Mouse (Mus musculus): ENCODE measurements around the gene Tmed5. TPM values are rescaled to one million over a fixed set of nuclear protein-coding genes. Genes with fewer than 3 reads are reported as not detected.
A peak's percentile ranks its signal among the peaks of the same experiment; 100 is the strongest.
"Not testable (repeated sequence)": the region's sequence is repeated elsewhere in the genome, so short reads cannot be mapped to it uniquely, and the experiment has no call there.

The Tmed5 gene
- total and polyA plus RNA-seq, 2 experiments from 2014 or later: 18.7 to 20.8 TPM

DNA sequence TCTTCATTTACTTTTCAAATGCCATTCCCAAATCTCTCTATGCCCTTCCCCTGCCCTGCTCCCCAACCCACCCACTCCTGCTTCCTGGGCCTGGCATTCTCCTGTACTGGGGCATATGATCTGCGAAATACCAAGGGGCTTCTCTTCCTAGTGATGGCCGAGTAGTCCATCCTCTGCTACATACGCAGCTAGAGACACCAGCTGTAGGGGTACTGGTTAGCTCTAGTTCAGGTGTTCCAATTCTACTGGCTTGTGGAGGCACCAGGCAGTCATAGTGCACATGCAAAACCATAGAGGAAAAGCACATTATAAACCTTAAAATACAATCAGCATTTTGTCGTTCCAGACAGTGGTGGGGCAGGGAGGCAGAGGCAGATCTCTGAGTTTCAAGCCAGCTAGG, 14.7 kb downstream of the Tmed5 start:
- WGBS: 92% methylated on average over 4 of the region's 4 CpGs

DNA sequence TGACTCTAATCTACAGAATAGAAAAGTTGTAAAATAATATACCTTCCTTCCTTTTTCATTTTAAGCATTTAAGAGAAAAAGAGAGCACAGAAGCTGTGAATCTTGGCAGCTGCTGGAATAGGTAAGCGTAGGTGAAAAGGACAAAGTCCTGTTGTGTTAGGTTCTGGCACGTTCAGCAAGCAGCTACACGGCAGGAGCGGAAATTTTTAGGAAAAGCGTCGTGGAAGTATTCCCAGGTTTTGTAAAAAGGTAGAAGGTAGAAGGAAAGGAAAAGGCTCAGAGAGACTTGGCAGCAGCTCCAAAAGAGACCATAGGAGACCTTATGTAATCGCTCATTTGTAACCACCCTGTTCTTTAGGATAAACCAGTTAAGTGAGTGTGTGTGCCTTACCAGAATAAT, 23.1 kb downstream of the Tmed5 start:
- H3K4me1 ChIP-seq (ENCODE audit: insufficient read depth): no peaks in the 10 kb centered on the region
- DNase-seq (no peak), ATAC-seq (no peak)
- H3K4me2 ChIP-seq (ENCODE audit: low read depth): no peak overlapping the region
- no peak overlapping the region for H3K4me3 ChIP-seq (ENCODE audit: low read depth, low read length)
- H3K9me3 ChIP-seq (ENCODE audit: low read length): no peaks in the 10 kb centered on the region
- no peak for TF ChIP-seq CTCF (IDR thresholded peaks at IDR 0.05; ENCODE audit: low read depth)
- no peak overlapping the region for H3K27ac ChIP-seq (ENCODE audit: low read depth, low read length)
- 92% methylated on average over 7 of the region's 7 CpGs for WGBS
- H3K36me3 ChIP-seq (ENCODE audit: insufficient read depth): peaks cover 19% of the 10 kb centered on the region
- no peaks in the 10 kb centered on the region for H3K27me3 ChIP-seq (ENCODE audit: insufficient read depth, low read length)
- no peak overlapping the region for H3K9ac ChIP-seq

More for the DNA sequence above, 14.7 kb downstream of the Tmed5 start:
- H3K4me2 ChIP-seq (ENCODE audit: low read depth): no peak overlapping the region
- H3K9me3 ChIP-seq (ENCODE audit: low read length): no peaks in the 10 kb centered on the region
- DNase-seq (no peak), ATAC-seq (no peak)
- H3K9ac ChIP-seq: no peak overlapping the region
- no peak overlapping the region for H3K4me3 ChIP-seq (ENCODE audit: low read depth, low read length)
- no peaks in the 10 kb centered on the region for H3K27me3 ChIP-seq (ENCODE audit: insufficient read depth, low read length)
- no peaks in the 10 kb centered on the region; the same call in 1 of the 2 replicates for H3K36me3 ChIP-seq (ENCODE audit: insufficient read depth)
- H3K27ac ChIP-seq (ENCODE audit: low read depth, low read length): no peak overlapping the region
- TF ChIP-seq CTCF (IDR thresholded peaks at IDR 0.05; ENCODE audit: low read depth): no peak
- no peaks in the 10 kb centered on the region for H3K4me1 ChIP-seq (ENCODE audit: insufficient read depth)

DNA sequence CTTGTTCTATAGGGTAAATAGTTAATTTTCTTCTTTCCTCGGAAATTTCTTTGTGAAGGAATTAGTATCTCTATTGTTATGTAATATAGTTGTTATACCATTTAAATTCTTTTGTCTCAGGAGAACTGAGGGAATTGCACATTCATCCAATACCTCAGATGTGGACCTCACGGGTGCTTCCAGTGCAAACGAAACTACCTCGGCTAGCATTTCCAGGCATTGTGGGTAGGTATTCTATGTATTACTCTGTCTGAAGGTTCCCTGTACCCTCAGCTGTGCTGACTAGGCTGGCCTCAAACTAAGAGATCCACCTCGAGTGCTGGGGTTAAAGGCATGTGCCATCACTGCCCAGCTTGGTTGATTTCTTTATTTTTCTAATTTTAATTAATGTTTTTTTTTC, 28.1 kb downstream of the Tmed5 start:
- no peak for ATAC-seq
- no peak overlapping the region for H3K4me3 ChIP-seq (ENCODE audit: low read depth, low read length)
- no peak overlapping the region for H3K4me2 ChIP-seq (ENCODE audit: low read depth)
- WGBS: 76% methylated on average over 5 of the region's 5 CpGs
- H3K9ac ChIP-seq: no peak overlapping the region
- H3K4me1 ChIP-seq (ENCODE audit: insufficient read depth): no peaks in the 10 kb centered on the region
- no peaks in the 10 kb centered on the region for H3K9me3 ChIP-seq (ENCODE audit: low read length)
- no peaks in the 10 kb centered on the region for H3K27me3 ChIP-seq (ENCODE audit: insufficient read depth, low read length)
- no peak for TF ChIP-seq CTCF (IDR thresholded peaks at IDR 0.05; ENCODE audit: low read depth)
- peaks cover 34% of the 10 kb centered on the region for H3K36me3 ChIP-seq (ENCODE audit: insufficient read depth)
- no peak for DNase-seq
- no peak overlapping the region for H3K27ac ChIP-seq (ENCODE audit: low read depth, low read length)

DNA sequence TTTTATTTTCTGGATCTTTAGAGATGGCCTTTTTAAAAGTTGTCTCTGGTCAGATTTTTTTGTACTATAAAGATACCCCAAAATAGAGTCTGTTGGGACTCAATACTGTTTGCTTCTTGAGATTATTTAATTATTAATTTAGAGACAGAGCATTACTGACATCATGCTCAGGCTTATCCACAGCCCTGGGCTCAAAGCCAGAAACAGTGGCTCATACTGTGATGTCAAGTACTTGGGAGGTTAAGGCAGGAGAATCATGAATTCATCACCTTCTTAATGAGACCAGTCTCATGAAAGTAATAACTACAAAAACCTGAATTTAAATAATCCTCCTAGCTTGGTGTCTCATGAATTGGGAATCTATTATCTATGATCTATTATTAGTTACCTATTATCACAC, 32.2 kb downstream of the Tmed5 start:
- TF ChIP-seq CTCF (IDR thresholded peaks at IDR 0.05; ENCODE audit: low read depth): no peak
- H3K36me3 ChIP-seq (ENCODE audit: insufficient read depth): peaks cover 34% of the 10 kb centered on the region

DNA sequence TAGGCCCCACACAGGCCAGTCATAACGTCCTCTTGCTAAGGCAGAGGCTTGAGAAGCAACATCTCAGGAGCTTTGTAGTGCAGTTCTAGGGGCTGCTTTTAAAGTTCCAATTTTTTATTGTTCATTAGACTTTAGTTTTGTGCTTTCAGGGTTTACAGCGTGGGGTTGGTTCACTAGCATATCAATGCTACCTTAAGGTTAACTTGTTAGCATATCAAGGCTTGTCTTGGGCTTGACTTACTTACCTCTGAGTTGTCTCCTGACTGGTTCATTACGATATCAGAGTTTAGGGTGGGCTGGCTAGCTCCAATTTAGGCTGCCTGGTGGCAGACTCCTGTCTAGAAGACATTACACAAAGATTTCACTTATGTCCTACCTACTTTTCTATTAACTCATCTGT, 34.7 kb downstream of the Tmed5 start:
- no peak overlapping the region for H3K4me3 ChIP-seq (ENCODE audit: low read depth, low read length)
- H3K9me3 ChIP-seq (ENCODE audit: low read length): no peaks in the 10 kb centered on the region
- DNase-seq (no peak), ATAC-seq (no peak)
- peaks cover 38% of the 10 kb centered on the region for H3K36me3 ChIP-seq (ENCODE audit: insufficient read depth)
- H3K27ac ChIP-seq (ENCODE audit: low read depth, low read length): no peak overlapping the region
- no peak for TF ChIP-seq CTCF (IDR thresholded peaks at IDR 0.05; ENCODE audit: low read depth)
- H3K27me3 ChIP-seq (ENCODE audit: insufficient read depth, low read length): no peaks in the 10 kb centered on the region
- H3K4me2 ChIP-seq (ENCODE audit: low read depth): no peak overlapping the region
- no peak overlapping the region for H3K9ac ChIP-seq
- 91% methylated on average over 3 of the region's 3 CpGs for WGBS
- no peaks in the 10 kb centered on the region for H3K4me1 ChIP-seq (ENCODE audit: insufficient read depth)

More for the DNA sequence above, 32.2 kb downstream of the Tmed5 start:
- DNase-seq (no peak), ATAC-seq (no peak)
- H3K9ac ChIP-seq: no peak overlapping the region
- H3K4me3 ChIP-seq (ENCODE audit: low read depth, low read length): no peak overlapping the region
- H3K4me1 ChIP-seq (ENCODE audit: insufficient read depth): no peaks in the 10 kb centered on the region
- no peak overlapping the region for H3K27ac ChIP-seq (ENCODE audit: low read depth, low read length)
- no peaks in the 10 kb centered on the region for H3K27me3 ChIP-seq (ENCODE audit: insufficient read depth, low read length)
- no peak overlapping the region for H3K4me2 ChIP-seq (ENCODE audit: low read depth)
- H3K9me3 ChIP-seq (ENCODE audit: low read length): no peaks in the 10 kb centered on the region

DNA sequence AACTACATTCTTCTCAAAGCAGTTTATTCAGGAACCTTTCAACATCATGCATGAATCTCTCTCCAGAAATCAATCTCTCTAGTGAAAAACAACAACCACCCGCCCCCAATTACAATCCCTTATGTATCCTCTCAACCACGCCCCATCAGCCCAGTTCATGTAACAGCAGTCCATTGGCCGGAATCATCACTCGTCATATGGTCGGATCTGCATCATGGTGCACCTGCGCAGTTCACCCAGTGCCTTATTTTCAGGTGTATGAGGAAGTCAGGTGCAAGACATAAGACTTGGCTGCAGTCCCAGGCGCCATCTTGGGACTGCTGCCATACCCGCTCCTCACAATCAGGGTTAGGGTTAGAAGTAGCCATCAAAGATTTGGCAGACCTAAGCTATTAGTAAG, 39.7 kb downstream of the Tmed5 start:
- not testable (repeated sequence) for H3K27ac ChIP-seq (ENCODE audit: low read depth, low read length); ATAC-seq; H3K27me3 ChIP-seq (ENCODE audit: insufficient read depth, low read length); H3K4me2 ChIP-seq (ENCODE audit: low read depth); H3K9me3 ChIP-seq (ENCODE audit: low read length); DNase-seq; H3K4me3 ChIP-seq (ENCODE audit: low read depth, low read length); H3K9ac ChIP-seq; H3K4me1 ChIP-seq (ENCODE audit: insufficient read depth)
- 94% methylated on average over 8 of the region's 8 CpGs for WGBS
- peaks cover 39% of the 10 kb centered on the region for H3K36me3 ChIP-seq (ENCODE audit: insufficient read depth)

DNA sequence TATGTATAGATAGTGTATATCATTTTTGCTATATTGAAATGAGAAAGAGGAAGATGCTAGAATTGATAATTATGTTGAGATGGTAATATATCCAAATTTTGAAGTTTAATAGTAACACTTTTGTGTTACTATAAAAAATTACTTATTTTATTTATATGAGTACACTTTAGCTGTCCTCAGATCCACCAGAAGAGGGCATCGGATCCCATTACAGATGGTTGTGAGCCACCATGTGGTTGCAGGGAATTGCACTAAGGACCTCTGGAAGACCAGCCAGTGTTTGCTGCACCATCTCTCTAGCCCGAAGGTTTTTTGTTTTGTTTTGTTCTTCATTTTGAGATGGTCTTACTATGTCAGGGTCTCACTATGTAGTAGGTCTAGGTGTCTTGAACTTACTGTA, 47.0 kb downstream of the Tmed5 start:
- no peak for DNase-seq
- no peak overlapping the region for H3K9ac ChIP-seq
- no peaks in the 10 kb centered on the region for H3K27me3 ChIP-seq (ENCODE audit: insufficient read depth, low read length)
- peaks cover 30% of the 10 kb centered on the region for H3K36me3 ChIP-seq (ENCODE audit: insufficient read depth)
- peak; percentile 47 for TF ChIP-seq CTCF (IDR thresholded peaks at IDR 0.05; ENCODE audit: low read depth)
- 94% methylated on average over 2 of the region's 2 CpGs for WGBS
- H3K27ac ChIP-seq (ENCODE audit: low read depth, low read length): no peak overlapping the region
- no peaks in the 10 kb centered on the region for H3K4me1 ChIP-seq (ENCODE audit: insufficient read depth)
- no peak overlapping the region for H3K4me2 ChIP-seq (ENCODE audit: low read depth)
- ATAC-seq: no peak
- H3K9me3 ChIP-seq (ENCODE audit: low read length): no peaks in the 10 kb centered on the region
- H3K4me3 ChIP-seq (ENCODE audit: low read depth, low read length): no peak overlapping the region

DNA sequence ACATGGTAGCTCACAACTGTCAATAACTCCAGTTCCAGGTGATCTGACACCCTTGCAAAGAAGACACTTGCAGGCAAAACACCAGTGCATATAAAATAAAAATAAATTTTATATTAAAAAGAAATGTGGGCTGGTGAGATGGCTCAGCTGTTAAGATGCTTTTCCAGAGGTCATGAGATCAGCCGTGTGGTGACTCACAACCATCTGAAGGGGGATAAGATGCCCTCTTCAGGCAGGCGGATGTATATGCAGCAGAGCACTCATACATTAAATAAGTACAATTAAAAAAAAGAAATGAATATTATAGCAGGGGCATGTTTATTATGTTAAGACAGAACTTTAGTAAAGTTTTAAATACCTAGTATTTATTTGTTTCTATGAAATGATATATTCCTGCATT, 50.0 kb downstream of the Tmed5 start:
- ATAC-seq: no peak
- peaks cover 18% of the 10 kb centered on the region for H3K36me3 ChIP-seq (ENCODE audit: insufficient read depth)

More for the DNA sequence above, 50.0 kb downstream of the Tmed5 start:
- peak; percentile 48 for TF ChIP-seq CTCF (IDR thresholded peaks at IDR 0.05; ENCODE audit: low read depth)
- H3K9ac ChIP-seq: no peak overlapping the region
- DNase-seq: no peak
- H3K4me1 ChIP-seq (ENCODE audit: insufficient read depth): no peaks in the 10 kb centered on the region
- WGBS: 42% methylated on average over 2 of the region's 2 CpGs
- no peak overlapping the region for H3K27ac ChIP-seq (ENCODE audit: low read depth, low read length)
- no peak overlapping the region for H3K4me2 ChIP-seq (ENCODE audit: low read depth)
- no peak overlapping the region for H3K4me3 ChIP-seq (ENCODE audit: low read depth, low read length)
- H3K9me3 ChIP-seq (ENCODE audit: low read length): no peaks in the 10 kb centered on the region
- H3K27me3 ChIP-seq (ENCODE audit: insufficient read depth, low read length): no peaks in the 10 kb centered on the region
